Mouse (Mus musculus) embryo, embryonic 11 days (tissue): ENCODE measurements around the gene Ssb.

Source experiments
- DNase-seq: peaks from one replicate; pipeline ENCODE4 v3.0.0-alpha.2; 2015

Ssb gene

GRCm38 (mm10) chr2:69861485-69862091 is at the start of gene Ssb:
Ssb (plus strand) TSS chr2:69861562.
- DNase-seq, result peak; percentile 96

- DNase-seq, result no peak
These were observed 44.8 kb upstream of the Ssb start for GRCm38 (mm10) chr2:69816575-69816974.

GRCm38 (mm10) chr2:69818350-69819085 is 42.8 kb upstream of the Ssb start:
- no peak for DNase-seq

GRCm38 (mm10) chr2:69820201-69820600 is 41.2 kb upstream of the Ssb start:
- no peak for DNase-seq

GRCm38 (mm10) chr2:69821711-69822110 is 39.7 kb upstream of the Ssb start, which contains the start of gene Klhl23:
Klhl23 (plus strand) TSS chr2:69821944.
- DNase-seq, result peak; percentile 32

GRCm38 (mm10) chr2:69822361-69823128 is 38.8 kb upstream of the Ssb start:
- DNase-seq, result peak; percentile 84

GRCm38 (mm10) chr2:69823129-69823677 is 38.2 kb upstream of the Ssb start:
- DNase-seq, result peak; percentile 85

- DNase-seq, result no peak
These were observed 35.5 kb upstream of the Ssb start for GRCm38 (mm10) chr2:69825898-69826297.

- peak; percentile 25 for DNase-seq
These were observed 35.0 kb upstream of the Ssb start for GRCm38 (mm10) chr2:69826380-69826779.

- DNase-seq, result no peak
These were observed 33.3 kb upstream of the Ssb start for GRCm38 (mm10) chr2:69828031-69828430.

- no peak for DNase-seq
These were observed 31.7 kb upstream of the Ssb start for GRCm38 (mm10) chr2:69829680-69830079.

- no peak for DNase-seq
These were observed 31.2 kb upstream of the Ssb start for GRCm38 (mm10) chr2:69830116-69830515.

- no peak for DNase-seq
These were observed 24.0 kb upstream of the Ssb start for GRCm38 (mm10) chr2:69837244-69837967.

GRCm38 (mm10) chr2:69837996-69838395 is 23.4 kb upstream of the Ssb start:
- peak; percentile 5 for DNase-seq

- DNase-seq, result no peak
These were observed 22.7 kb upstream of the Ssb start for GRCm38 (mm10) chr2:69838707-69839106.

GRCm38 (mm10) chr2:69840261-69840660 is 21.1 kb upstream of the Ssb start:
- peak; percentile 17 for DNase-seq

GRCm38 (mm10) chr2:69849215-69849614 is 12.1 kb upstream of the Ssb start:
- peak; percentile 22 for DNase-seq

GRCm38 (mm10) chr2:69851427-69852058 is 9.8 kb upstream of the Ssb start:
- DNase-seq, result no peak

GRCm38 (mm10) chr2:69856392-69856791 is 5.0 kb upstream of the Ssb start:
- DNase-seq, result peak; percentile 5

- DNase-seq, result peak; percentile 4
These were observed 3.5 kb upstream of the Ssb start for GRCm38 (mm10) chr2:69857882-69858281.

- DNase-seq, result no peak
These were observed 350 bp upstream of the Ssb start for GRCm38 (mm10) chr2:69860972-69861452.

GRCm38 (mm10) chr2:69862117-69862657 is 825 bp downstream of the Ssb start:
- peak; percentile 4 for DNase-seq
